Mouse (Mus musculus) ES-Bruce4 (cell line): ENCODE measurements around the gene Bbs1. TPM values are rescaled to one million over a fixed set of nuclear protein-coding genes. Genes with fewer than 3 reads are reported as not detected.

Source experiments
- H3K27ac ChIP-seq: 2 replicates; pipeline ENCODE4 v1.5.1; 2012; ENCODE audit warnings: low read length, inconsistent platforms; ENCODE audit not compliant: insufficient read depth
- H3K27me3 ChIP-seq: 2 replicates; pipeline ENCODE4 v1.6.1; 2012; ENCODE audit warnings: mild to moderate bottlenecking, low read length, inconsistent platforms; ENCODE audit not compliant: control insufficient read depth, poor library complexity, insufficient read depth, severe bottlenecking
- H3K36me3 ChIP-seq: 2 replicates; pipeline ENCODE4 v1.6.1; 2012; ENCODE audit warnings: inconsistent platforms, mild to moderate bottlenecking, low read length, moderate library complexity; ENCODE audit not compliant: control insufficient read depth, poor library complexity, insufficient read depth, severe bottlenecking
- H3K4me1 ChIP-seq: one replicate; pipeline ENCODE4 v1.8.1; 2011; ENCODE audit warnings: low read length; ENCODE audit not compliant: control insufficient read depth, insufficient read depth
- H3K4me3 ChIP-seq: 2 replicates; pipeline ENCODE4 v1.5.1; 2011; ENCODE audit warnings: low read depth, mild to moderate bottlenecking, low read length
- H3K9ac ChIP-seq: 2 replicates; pipeline ENCODE4 v1.6.1; 2012; ENCODE audit warnings: low read depth, mild to moderate bottlenecking, inconsistent platforms; ENCODE audit not compliant: poor library complexity, severe bottlenecking
- H3K9me3 ChIP-seq: replicated peaks from 2 replicates; pipeline ENCODE4 v1.6.1; 2012; ENCODE audit warnings: mild to moderate bottlenecking, low read length, inconsistent platforms; ENCODE audit not compliant: control insufficient read depth, poor library complexity, insufficient read depth, severe bottlenecking
- CTCF ChIP-seq: IDR thresholded peaks from one replicate; pipeline ENCODE4 v1.8.1; 2011; ENCODE audit warnings: low read depth, low read length
- polyA plus RNA-seq: library from polyadenylated mRNA; stranded (reverse); fragments of >200 nt; gene quantifications from 2 replicates; pipeline ENCODE4 v1.2.4, GENCODE M21; 2011; ENCODE audit warnings: low read depth; ENCODE audit not compliant: missing spikeins, insufficient read depth, insufficient read length

The Bbs1 gene
- polyA plus RNA-seq, 1 experiment: 5.3 TPM

DNA sequence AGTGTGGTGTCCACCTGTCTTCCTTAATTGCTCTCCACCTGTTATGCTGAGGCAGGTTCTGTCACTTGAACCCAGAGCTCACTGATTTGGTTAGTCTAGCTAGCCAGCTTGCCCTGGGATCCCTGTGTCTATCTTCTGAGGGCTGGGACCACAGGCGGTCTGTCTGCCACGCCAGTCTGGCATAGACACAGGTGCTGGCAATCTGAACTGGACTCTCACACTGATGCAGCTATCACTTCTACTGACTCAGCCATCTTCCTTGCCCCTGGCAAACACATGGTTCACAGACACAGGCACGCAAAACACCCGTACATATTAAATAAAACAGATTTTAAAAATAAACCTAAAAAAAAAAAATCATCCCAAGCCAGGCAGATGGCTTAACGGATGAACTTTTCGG lies 69.4 kb downstream of the Bbs1 start:
- Histone ChIP-seq H3K9ac (no peak overlapping the region), H3K27me3 (no peaks in the 10 kb centered on the region), H3K36me3 (no peaks in the 10 kb centered on the region), H3K27ac (no peak overlapping the region), H3K4me1 (no peaks in the 10 kb centered on the region), H3K9me3 (no peaks in the 10 kb centered on the region), H3K4me3 (no peak overlapping the region)
- no peak for TF ChIP-seq CTCF

Other genes with a start within 250 kb of the Bbs1 start
- 0.32 and 0.87 TPM in 2 replicates for gene Gm960, start 208.0 kb downstream of the Bbs1 start, polyA plus RNA-seq
- 13.5 and 13.7 TPM in 2 replicates for gene Sptbn2, start 195.5 kb downstream of the Bbs1 start, polyA plus RNA-seq
- gene Rbm4b, start 150.1 kb downstream of the Bbs1 start, polyA plus RNA-seq: 7.2 and 7.4 TPM in 2 replicates
- 67.6 and 72.7 TPM in 2 replicates for gene Rbm4, start 112.7 kb downstream of the Bbs1 start, polyA plus RNA-seq
- 22.2 and 23.5 TPM in 2 replicates for gene Gm21992, start 95.0 kb downstream of the Bbs1 start, polyA plus RNA-seq
- gene Rbm14, start 95.0 kb downstream of the Bbs1 start, polyA plus RNA-seq: 79.2 and 85.2 TPM in 2 replicates
- 36.6 and 37.3 TPM in 2 replicates for gene Ccs, start 67.3 kb downstream of the Bbs1 start, polyA plus RNA-seq
- gene Ccdc87, start 67.3 kb downstream of the Bbs1 start, polyA plus RNA-seq: 0.27 TPM in 1 of 2 replicates, not detected in the other
- 13.5 and 13.6 TPM in 2 replicates for gene Ctsf, start 51.5 kb downstream of the Bbs1 start, polyA plus RNA-seq
- gene Actn3, start 28.7 kb downstream of the Bbs1 start, polyA plus RNA-seq: 4.5 and 4.8 TPM in 2 replicates
- 8.2 and 10.3 TPM in 2 replicates for gene Zdhhc24, start 28.0 kb downstream of the Bbs1 start, polyA plus RNA-seq
- 129 and 139 TPM in 2 replicates for gene Dpp3, start 21.7 kb upstream of the Bbs1 start, polyA plus RNA-seq
- 2.7 and 3.9 TPM in 2 replicates for gene Peli3, start 36.5 kb upstream of the Bbs1 start, polyA plus RNA-seq
- gene Mrpl11, start 55.5 kb upstream of the Bbs1 start, polyA plus RNA-seq: 126 and 135 TPM in 2 replicates
- 0.24 and 0.27 TPM in 2 replicates for gene Npas4, start 83.7 kb upstream of the Bbs1 start, polyA plus RNA-seq
- 16.8 and 18.5 TPM in 2 replicates for gene Slc29a2, start 117.2 kb upstream of the Bbs1 start, polyA plus RNA-seq
- 8.9 and 10.9 TPM in 2 replicates for gene B4gat1, start 132.2 kb upstream of the Bbs1 start, polyA plus RNA-seq
- gene AC124502.3, start 132.3 kb upstream of the Bbs1 start, polyA plus RNA-seq: not detected in 2 replicates
- 22.3 and 24.0 TPM in 2 replicates for gene Brms1, start 134.7 kb upstream of the Bbs1 start, polyA plus RNA-seq
- 19.2 and 22.7 TPM in 2 replicates for gene Rin1, start 143.9 kb upstream of the Bbs1 start, polyA plus RNA-seq
- 3.1 and 3.7 TPM in 2 replicates for gene Cd248, start 161.4 kb upstream of the Bbs1 start, polyA plus RNA-seq
- gene Tmem151a, start 178.9 kb upstream of the Bbs1 start, polyA plus RNA-seq: 6.2 and 8.3 TPM in 2 replicates
- gene Yif1a, start 181.9 kb upstream of the Bbs1 start, polyA plus RNA-seq: 40.6 and 47.3 TPM in 2 replicates
- 3.3 and 3.7 TPM in 2 replicates for gene Cnih2, start 191.9 kb upstream of the Bbs1 start, polyA plus RNA-seq
- gene Rab1b, start 200.4 kb upstream of the Bbs1 start, polyA plus RNA-seq: 70.5 and 75.3 TPM in 2 replicates
- gene Klc2, start 211.9 kb upstream of the Bbs1 start, polyA plus RNA-seq: 24.5 and 24.7 TPM in 2 replicates